Mouse (Mus musculus) layer of hippocampus, adult 9-11 months (tissue): ENCODE measurements at regions not wholly inside any gene's neighbourhood (a gene's known extent, or its start where the extent isn't known, plus 50 kb on each side); places are given as distances from the start of the nearest gene placed in this dataset.

Source experiments
- DNase-seq: peaks from one replicate; pipeline ENCODE4 v3.0.0; 2022

DNA sequence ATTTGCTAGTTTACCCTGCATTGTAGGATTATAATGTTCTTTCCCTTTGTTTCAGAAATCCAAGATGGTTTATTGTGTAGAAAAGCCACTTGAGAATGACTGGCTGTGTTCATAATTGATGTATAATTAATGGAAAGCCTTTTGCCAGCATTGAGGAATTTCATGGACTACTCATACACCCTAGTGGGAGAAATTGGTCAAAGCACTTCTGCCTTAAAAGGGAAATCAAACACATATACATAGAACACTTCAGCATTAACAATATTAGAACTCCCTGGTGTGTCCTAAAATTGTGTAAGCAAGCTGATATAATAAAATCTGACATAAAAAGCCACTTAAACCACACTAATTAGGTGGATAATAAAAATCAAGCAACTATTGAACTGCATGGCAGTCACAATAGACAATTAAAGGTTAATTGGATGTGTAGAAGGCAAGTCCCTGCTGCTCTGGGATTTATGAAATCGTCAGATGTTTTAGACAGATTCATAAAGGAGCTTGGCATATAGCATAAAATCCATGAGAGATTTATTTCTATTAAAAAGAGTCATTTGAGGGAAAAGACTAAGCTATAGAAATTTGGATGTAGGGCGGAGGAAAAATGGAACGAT is 607.0 kb upstream of the Dpp10 start:
- DNase-seq = no peak

DNA sequence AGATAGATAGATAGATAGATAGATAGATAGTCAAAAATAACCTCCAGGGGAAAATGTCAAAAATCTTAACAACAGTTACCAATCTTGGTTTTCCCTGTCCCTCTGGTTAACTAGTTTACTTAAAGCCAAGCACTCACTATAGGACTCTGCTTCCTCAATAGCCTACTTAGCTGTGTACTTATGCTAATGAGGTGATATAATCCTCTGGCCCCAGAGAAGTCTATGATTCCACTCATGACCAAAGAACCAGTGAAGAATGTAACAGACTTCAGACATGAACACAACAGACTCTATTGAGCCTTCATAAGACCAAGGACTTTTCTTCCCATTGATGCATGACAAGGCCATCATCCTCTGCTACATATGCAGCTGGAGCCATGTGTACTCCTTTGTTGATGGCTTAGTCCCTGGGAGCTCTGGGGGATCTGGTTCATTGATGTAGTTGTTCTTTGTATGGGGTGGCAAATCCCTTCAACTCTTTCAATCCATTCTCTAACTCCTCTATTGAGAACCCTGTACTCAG is 589.9 kb upstream of the Dpp10 start:
- DNase-seq = no peak

DNA sequence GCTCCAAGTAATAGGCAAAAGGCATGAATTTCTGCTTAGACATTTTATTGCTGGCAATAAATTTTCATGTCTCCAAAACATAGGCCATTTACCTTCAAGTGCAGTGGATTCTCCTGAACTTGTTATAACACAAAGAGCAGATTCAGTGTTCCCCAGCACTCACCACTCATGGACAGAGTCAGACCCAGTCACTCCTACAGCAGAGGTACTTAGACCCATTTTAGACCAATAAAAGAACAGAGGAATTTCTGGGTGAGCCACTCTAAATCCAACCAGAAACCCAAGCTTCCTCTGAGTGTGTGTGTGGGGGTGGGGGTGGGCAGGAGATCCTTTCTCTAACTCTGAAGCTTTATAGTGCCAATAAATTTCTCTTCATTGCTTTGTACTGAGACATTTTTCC is 584.7 kb upstream of the Dpp10 start:
- DNase-seq = no peak

- no peak for DNase-seq
Observed at GRCm38 (mm10) chr1:124584620-124585019, 539.3 kb upstream of the Dpp10 start.
